Mouse (Mus musculus): ENCODE measurements around the gene Arpc2.

DNA sequence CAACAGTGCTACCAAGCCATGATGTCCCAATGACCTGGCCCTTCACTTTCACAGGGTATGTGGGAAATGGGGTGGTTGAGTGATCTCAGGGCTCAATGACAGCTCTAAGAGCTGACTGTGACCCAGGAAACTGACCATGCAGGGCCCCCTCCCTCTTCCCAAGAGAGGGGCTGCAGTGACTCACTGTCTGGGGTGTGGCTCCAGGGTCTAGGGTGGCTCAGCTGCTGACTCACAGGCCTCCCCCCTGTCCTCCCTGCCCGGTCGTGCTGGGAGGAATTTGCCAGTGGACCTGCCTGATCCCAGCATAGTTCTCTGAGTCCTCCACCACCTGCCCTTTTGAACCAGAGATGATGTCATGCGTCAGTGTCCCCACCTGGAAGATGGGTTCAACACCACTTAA, 61.4 kb downstream of the Arpc2 start:
- no peak for TF ChIP-seq CTCF (IDR thresholded peaks at IDR 0.05; ENCODE audit: low read depth)
- TF ChIP-seq EP300 (IDR thresholded peaks at IDR 0.05; ENCODE audit: low read depth): no peak

All from liver, postnatal 0 days (tissue).